In the genomic region with DNA sequence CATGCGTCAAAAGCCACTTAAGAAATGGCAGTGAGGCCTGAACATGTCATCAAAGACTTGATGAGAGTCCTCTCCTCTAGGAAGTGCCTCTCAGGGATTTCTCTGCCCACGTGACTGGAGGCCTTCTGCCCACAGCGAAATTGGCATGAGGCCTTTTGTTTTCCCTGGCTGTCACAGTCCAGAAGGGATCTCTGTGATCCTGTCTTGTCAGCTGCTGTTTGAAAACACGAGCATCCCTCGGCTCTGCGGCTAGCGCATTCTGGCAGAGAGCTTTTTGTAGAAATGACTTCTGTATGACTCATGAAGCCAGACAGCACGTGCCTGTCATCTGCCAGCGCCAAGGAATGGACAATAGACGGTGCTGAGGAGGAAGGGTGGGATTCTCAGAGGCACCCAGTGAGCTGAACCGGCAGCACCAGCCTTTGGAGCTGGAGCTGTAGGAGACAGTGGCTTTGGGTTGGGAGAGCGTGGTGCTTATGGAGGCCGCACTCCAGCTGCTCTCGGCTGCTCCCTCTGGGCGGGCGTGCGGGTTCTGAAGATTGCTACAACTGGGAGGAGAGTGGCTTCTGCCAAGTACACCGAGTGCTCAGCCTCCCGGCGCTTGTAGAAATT, we compare ENCODE assay signal across 8 mouse cellular contexts. TPM values are rescaled to one million over a fixed set of nuclear protein-coding genes. Genes with fewer than 3 reads are reported as not detected.
DNase-seq lines count a peak whose midpoint lies in the region; ATAC-seq and TF ChIP-seq lines count a peak whose summit lies in the region.

No protein-coding gene starts in this region.

- TF ChIP-seq POLR2A in cortical plate, adult 2 months (IDR thresholded peaks at IDR 0.05; ENCODE audit: extremely low read depth, insufficient read depth, low read length), result no peak

- no peaks in the 10 kb centered on the region for H3K27me3 ChIP-seq in heart, embryonic 16.5 days (ENCODE audit: control insufficient read depth, insufficient read depth, low read length)
- H3K27me3 ChIP-seq in midbrain, embryonic 16.5 days (ENCODE audit: control insufficient read depth, insufficient read depth, low read depth, low read length), result no peaks in the 10 kb centered on the region
- no peaks in the 10 kb centered on the region for H3K27me3 ChIP-seq in intestine, embryonic 16.5 days (replicated peaks; ENCODE audit: control insufficient read depth, insufficient read depth, low read length)

- H3K36me3 ChIP-seq in heart, embryonic 16.5 days (ENCODE audit: control insufficient read depth, insufficient read depth), result peaks cover 46% of the 10 kb centered on the region
- H3K36me3 ChIP-seq in midbrain, embryonic 16.5 days (ENCODE audit: control insufficient read depth, insufficient read depth, low read length), result peaks cover 29% of the 10 kb centered on the region
- H3K36me3 ChIP-seq in intestine, embryonic 16.5 days (ENCODE audit: control insufficient read depth, insufficient read depth, low read length), result peaks cover 6% of the 10 kb centered on the region

- no peaks in the 10 kb centered on the region for H3K9me3 ChIP-seq in heart, embryonic 16.5 days (replicated peaks; ENCODE audit: control insufficient read depth, low read length)
- H3K9me3 ChIP-seq in midbrain, embryonic 16.5 days (replicated peaks; ENCODE audit: control insufficient read depth, low read length, poor library complexity, severe bottlenecking), result no peaks in the 10 kb centered on the region
- H3K9me3 ChIP-seq in intestine, embryonic 16.5 days (ENCODE audit: control insufficient read depth, low read length), result no peaks in the 10 kb centered on the region

- TF ChIP-seq CTCF in cortical plate, adult 2 months (IDR thresholded peaks at IDR 0.05; ENCODE audit: extremely low read depth, insufficient read depth, low read length), result no peak

- no peak overlapping the region for H3K4me3 ChIP-seq in cortical plate, adult 2 months (ENCODE audit: insufficient read depth, low read length)
- no peak overlapping the region for H3K4me3 ChIP-seq in heart, embryonic 16.5 days (ENCODE audit: low read length)
- no peak overlapping the region for H3K4me3 ChIP-seq in midbrain, embryonic 16.5 days (ENCODE audit: low read depth, low read length)
- H3K4me3 ChIP-seq in intestine, embryonic 16.5 days (ENCODE audit: low read length), result no peak overlapping the region

- peak; percentile 44 for DNase-seq in ovary, postnatal 36 days (ENCODE audit: low spot score)
- no peak for DNase-seq in ovary, postnatal 14 days (ENCODE audit: low spot score)
- peak; percentile 33 to 53 for DNase-seq in layer of hippocampus, postnatal 10 days (ENCODE audit: low spot score in 2 of 2)

- peak; percentile 62 for ATAC-seq in heart, embryonic 16.5 days (replicated peaks; ENCODE audit: extremely low read depth, insufficient read depth, low FRiP score)
- ATAC-seq in midbrain, embryonic 16.5 days, result peak; percentile 61
- no peak for ATAC-seq in intestine, embryonic 16.5 days
- ATAC-seq in megakaryocyte progenitor cell, adult 5-6 weeks (replicated peaks; ENCODE audit: poor library complexity), result no peak

- H3K4me1 ChIP-seq in cortical plate, adult 2 months (ENCODE audit: control insufficient read depth, insufficient read depth, low read length), result peaks cover 3% of the 10 kb centered on the region; the same call in 1 of the 2 replicates
- H3K4me1 ChIP-seq in heart, embryonic 16.5 days (ENCODE audit: control insufficient read depth, insufficient read depth, low read length), result peaks cover 17% of the 10 kb centered on the region
- H3K4me1 ChIP-seq in midbrain, embryonic 16.5 days (ENCODE audit: control insufficient read depth, insufficient read depth, low read length), result no peaks in the 10 kb centered on the region
- H3K4me1 ChIP-seq in intestine, embryonic 16.5 days (ENCODE audit: control insufficient read depth, insufficient read depth, low read length), result no peaks in the 10 kb centered on the region

- WGBS in heart, embryonic 16.5 days, result 43% methylated on average over 20 of the region's 20 CpGs
- WGBS in midbrain, embryonic 16.5 days, result 56% methylated on average over 20 of the region's 20 CpGs
- WGBS in intestine, embryonic 16.5 days, result 77% methylated on average over 20 of the region's 20 CpGs

- peak overlapping the region; percentile 31; the same call in 1 of the 2 replicates for H3K27ac ChIP-seq in cortical plate, adult 2 months (ENCODE audit: insufficient read depth, low read length)
- peak overlapping the region; percentile 92 for H3K27ac ChIP-seq in heart, embryonic 16.5 days (ENCODE audit: low read length)
- H3K27ac ChIP-seq in midbrain, embryonic 16.5 days (ENCODE audit: low read length), result peak overlapping the region; percentile 47; the same call in 1 of the 2 replicates
- no peak overlapping the region for H3K27ac ChIP-seq in intestine, embryonic 16.5 days (ENCODE audit: low read length)

- peak overlapping the region; percentile 21; the same call in 1 of the 2 replicates for H3K4me2 ChIP-seq in heart, embryonic 16.5 days (ENCODE audit: low read depth, low read length)
- H3K4me2 ChIP-seq in midbrain, embryonic 16.5 days (ENCODE audit: low read length), result no peak overlapping the region
- no peak overlapping the region for H3K4me2 ChIP-seq in intestine, embryonic 16.5 days (ENCODE audit: low read depth, low read length)

- H3K9ac ChIP-seq in heart, embryonic 16.5 days (ENCODE audit: low read length), result peak overlapping the region; percentile 54
- H3K9ac ChIP-seq in midbrain, embryonic 16.5 days (ENCODE audit: low read depth, low read length), result no peak overlapping the region
- no peak overlapping the region for H3K9ac ChIP-seq in intestine, embryonic 16.5 days (ENCODE audit: low read depth, low read length)

RNA-seq across cellular contexts. Expression of a gene that starts 10.4 kb away (rescaled TPM):
- polyA plus RNA-seq in cortical plate, adult 2 months (2012; rRNA removed), result 39.9 and 40.0 TPM in 2 replicates
- 20.0 and 20.5 TPM in 2 replicates for polyA plus RNA-seq in heart, embryonic 16.5 days (2015; fragmentation: Nextera tagmentation; extraction: Ambion mirVana)
- total RNA-seq in layer of hippocampus, postnatal 10 days (2021), result 10 to 100 TPM; 42.3 to 45.3 TPM
- polyA plus RNA-seq in midbrain, embryonic 16.5 days (2015; fragmentation: Nextera tagmentation; extraction: Ambion mirVana), result 30.5 and 31.2 TPM in 2 replicates
- 16.2 and 16.4 TPM in 2 replicates for polyA plus RNA-seq in intestine, embryonic 16.5 days (2015; fragmentation: Nextera tagmentation; extraction: Ambion mirVana)
- total RNA-seq in megakaryocyte progenitor cell, adult 5-6 weeks (2015), result 20.1 and 24.7 TPM in 2 replicates
- 26.7 and 28.9 TPM in 2 replicates for total RNA-seq in megakaryocyte progenitor cell, adult 5-6 weeks (2017)

RNA-seq across cellular contexts. Expression of a gene that starts 56.7 kb away (rescaled TPM):
- polyA plus RNA-seq in cortical plate, adult 2 months (2012; rRNA removed), result 5.4 and 5.7 TPM in 2 replicates
- not detected in 2 replicates for polyA plus RNA-seq in heart, embryonic 16.5 days (2015; fragmentation: Nextera tagmentation; extraction: Ambion mirVana)
- total RNA-seq in layer of hippocampus, postnatal 10 days (2021), result 10 to 100 TPM; 36.0 to 43.5 TPM
- 7.9 and 8.0 TPM in 2 replicates for polyA plus RNA-seq in midbrain, embryonic 16.5 days (2015; fragmentation: Nextera tagmentation; extraction: Ambion mirVana)
- 0.27 and 0.32 TPM in 2 replicates for polyA plus RNA-seq in intestine, embryonic 16.5 days (2015; fragmentation: Nextera tagmentation; extraction: Ambion mirVana)
- total RNA-seq in megakaryocyte progenitor cell, adult 5-6 weeks (2015), result 0.02 TPM in 1 of 2 replicates, not detected in the other
- 0.12 TPM in 1 of 2 replicates, not detected in the other for total RNA-seq in megakaryocyte progenitor cell, adult 5-6 weeks (2017)

Comparison
In these comparisons a context has a peak if more than half of its experiments do, and no peak if none do; other contexts are left out.
1. ATAC-seq: peak in heart, embryonic 16.5 days (single experiment) and midbrain, embryonic 16.5 days (single experiment); none in intestine, embryonic 16.5 days (single experiment) and megakaryocyte progenitor cell, adult 5-6 weeks (single experiment).